Mouse (Mus musculus) left cerebral cortex, adult 2 months (tissue): Measurements from ENCODE around the gene Prox2. TPM values are rescaled to one million over a fixed set of nuclear protein-coding genes. Genes with fewer than 3 reads are reported as not detected.

Source experiments
- DNase-seq, 2 experiments: peaks; one replicate each; pipeline ENCODE4 v3.0.0; 2021 to 2022; ENCODE audit warnings: low spot score in 2 of 2, mixed read lengths in 1 of 2; ENCODE audit errors: extremely low spot score in 1 of 2
- H3K27ac ChIP-seq: fragments of 200-600 bp; 2 replicates; pipeline ENCODE4 v1.8.1; 2022
- H3K4me3 ChIP-seq: fragments of 200-600 bp; 2 replicates; pipeline ENCODE4 v1.8.1; 2022
- CTCF ChIP-seq: fragments of 200-600 bp; IDR thresholded peaks from 2 replicates; pipeline ENCODE4 v1.8.1; 2022; ENCODE audit warnings: antibody characterized with exemption, mild to moderate bottlenecking, moderate library complexity
- intact Hi-C: fragments of 180-260 bp; cut with DNase I; formaldehyde crosslinking; loops from one replicate; pipeline ENCODE4 v1.15.1; 2025
- total RNA-seq, 2 experiments: library from RNA; stranded (reverse); gene quantifications; 2 replicates each; pipeline ENCODE4 v1.2.3; 2021

The Prox2 gene
- total RNA-seq, 2 experiments from 2014 or later = 1.9 to 2.1 TPM

DNA sequence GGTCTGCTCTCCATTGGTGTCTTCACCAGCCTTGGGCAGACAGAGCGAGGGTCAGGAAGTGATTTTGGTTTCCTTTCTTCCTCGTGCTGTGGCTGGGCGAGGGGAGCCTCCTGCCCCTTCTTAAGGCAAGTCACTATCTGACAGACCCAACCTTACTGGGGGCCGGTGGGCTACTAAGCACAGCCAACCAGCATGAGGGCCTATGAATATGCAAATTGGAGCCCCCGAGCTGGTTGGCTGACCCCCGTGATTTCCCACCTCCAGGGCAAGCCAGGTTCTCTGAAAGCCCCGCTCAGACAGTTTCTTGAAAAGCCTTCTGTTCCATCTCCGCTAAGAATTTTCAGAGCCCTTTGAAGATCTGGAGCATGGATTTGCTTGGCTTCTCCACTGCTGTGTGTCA lies 4.3 kb downstream of the Prox2 start:
- DNase-seq = no peak
- no peak overlapping the region for H3K4me3 ChIP-seq
- intact Hi-C loops = no loop called here
- no peak for TF ChIP-seq CTCF
- no peak overlapping the region for H3K27ac ChIP-seq

DNA sequence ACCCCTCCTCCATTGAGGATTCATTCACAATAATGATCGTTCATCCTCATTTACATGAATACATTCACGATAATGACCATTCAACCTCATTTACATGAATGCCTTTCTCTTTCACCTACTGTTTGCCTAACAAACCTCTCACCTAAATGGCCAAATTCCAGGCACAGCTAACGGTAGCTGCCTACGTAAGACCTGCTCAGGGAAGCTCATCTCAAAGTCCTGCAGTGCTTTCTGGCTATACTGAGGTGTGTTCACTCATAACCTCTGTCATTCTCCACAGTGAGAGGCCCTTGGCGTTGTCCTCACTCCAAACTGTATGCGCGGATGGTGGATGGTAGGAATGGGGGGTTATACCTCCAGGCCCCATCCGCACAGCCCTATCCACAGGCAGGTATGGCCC lies 5.8 kb downstream of the Prox2 start:
- no peak overlapping the region for H3K27ac ChIP-seq
- H3K4me3 ChIP-seq = no peak overlapping the region
- TF ChIP-seq CTCF = no peak
- intact Hi-C loops = no loop called here
- no peak for DNase-seq

DNA sequence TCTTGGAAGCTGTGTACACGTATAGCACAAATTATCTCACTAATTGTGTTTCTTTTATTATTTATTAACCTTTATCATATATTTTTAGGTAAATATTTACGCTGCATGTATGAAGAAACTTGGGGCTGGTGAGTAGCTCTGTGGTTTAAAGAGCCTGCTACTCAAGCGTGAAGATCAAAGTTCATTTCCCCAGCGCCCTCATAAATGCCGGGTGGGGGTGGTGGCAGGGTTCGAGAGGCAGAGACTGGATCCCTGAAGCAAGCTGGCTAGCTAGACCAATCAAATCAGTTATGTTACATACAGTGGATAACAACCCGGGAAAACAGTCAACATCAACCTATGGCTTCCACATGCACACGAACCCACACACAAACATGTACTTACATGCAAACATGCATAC lies 7.5 kb downstream of the Prox2 start:
- Histone ChIP-seq H3K4me3 (no peak overlapping the region), H3K27ac (no peak overlapping the region)
- no peak for TF ChIP-seq CTCF
- DNase-seq = no peak
- intact Hi-C loops = no loop called here

DNA sequence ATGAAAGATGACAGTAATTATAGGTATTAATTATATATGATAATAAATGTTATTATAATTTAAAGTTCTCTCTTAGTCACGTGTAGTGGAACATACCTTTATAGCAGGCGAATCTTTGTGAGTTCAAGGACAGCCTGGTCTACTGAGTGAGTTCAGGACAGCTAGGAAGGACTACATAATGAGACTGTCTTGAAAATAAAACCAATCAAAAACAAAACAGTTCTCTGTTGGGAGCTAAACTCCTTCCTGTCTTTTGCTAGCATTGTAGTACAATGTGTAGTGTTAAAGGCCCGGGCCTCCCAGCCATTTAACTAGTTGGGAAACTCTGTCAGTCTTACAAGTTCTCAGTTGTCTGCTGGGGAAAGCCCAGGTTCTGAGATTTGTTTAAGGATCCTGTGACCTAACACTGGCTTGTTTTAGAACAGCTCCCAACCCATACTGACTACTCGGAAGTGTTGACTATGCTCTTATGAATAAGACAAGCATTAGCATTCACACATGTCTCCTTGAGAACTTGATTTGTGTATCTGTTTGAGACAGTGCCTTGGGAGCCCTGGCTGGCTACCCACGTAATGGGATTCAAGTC lies 8.9 kb downstream of the Prox2 start:
- intact Hi-C loops = no loop called here
- Histone ChIP-seq H3K4me3 (no peak overlapping the region), H3K27ac (no peak overlapping the region)
- no peak for DNase-seq
- TF ChIP-seq CTCF = no peak

DNA sequence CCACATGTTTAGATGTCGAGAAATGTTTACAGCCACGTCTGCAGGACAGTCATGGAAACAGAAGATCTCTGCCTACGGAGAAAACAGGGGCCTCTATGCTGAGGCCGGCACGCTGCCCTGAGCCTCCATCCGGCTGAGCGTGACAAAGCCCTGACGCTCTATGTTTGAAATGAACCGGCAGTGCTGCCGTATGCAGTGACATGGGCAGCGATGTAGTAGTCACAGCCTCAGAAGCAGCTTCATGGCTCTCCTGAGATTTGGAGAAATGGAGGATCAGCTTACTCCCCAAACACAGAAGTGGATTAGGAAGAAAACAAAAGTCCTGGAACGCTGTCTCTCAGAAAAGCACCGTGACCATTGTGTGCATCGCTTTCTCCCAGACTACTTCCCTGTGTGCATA lies 9.6 kb downstream of the Prox2 start:
- DNase-seq = no peak
- intact Hi-C loops = no loop called here
- Histone ChIP-seq H3K27ac (no peak overlapping the region), H3K4me3 (no peak overlapping the region)
- no peak for TF ChIP-seq CTCF

DNA sequence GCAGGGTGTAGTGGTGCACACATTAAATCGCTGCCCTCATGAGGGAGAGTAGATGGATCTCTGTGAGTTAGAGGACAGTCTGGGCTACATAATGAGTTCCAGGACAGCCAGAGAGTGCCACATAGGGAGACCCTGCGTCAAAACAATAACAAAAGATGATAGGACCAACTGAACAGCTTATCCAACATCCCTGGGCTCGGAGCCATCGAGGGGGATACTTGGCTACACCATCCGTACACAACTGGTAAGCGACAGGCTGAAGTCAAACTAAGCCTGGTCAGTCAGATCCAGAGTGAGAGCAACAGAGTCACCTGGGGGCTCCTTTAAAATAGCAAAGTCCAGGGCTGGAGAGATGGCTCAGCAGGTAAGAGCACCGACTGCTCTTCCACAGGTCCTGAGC lies 14.7 kb downstream of the Prox2 start:
- no peak for DNase-seq
- no peak for TF ChIP-seq CTCF
- Histone ChIP-seq H3K4me3 (no peak overlapping the region), H3K27ac (no peak overlapping the region)
- intact Hi-C loops = no loop called here

DNA sequence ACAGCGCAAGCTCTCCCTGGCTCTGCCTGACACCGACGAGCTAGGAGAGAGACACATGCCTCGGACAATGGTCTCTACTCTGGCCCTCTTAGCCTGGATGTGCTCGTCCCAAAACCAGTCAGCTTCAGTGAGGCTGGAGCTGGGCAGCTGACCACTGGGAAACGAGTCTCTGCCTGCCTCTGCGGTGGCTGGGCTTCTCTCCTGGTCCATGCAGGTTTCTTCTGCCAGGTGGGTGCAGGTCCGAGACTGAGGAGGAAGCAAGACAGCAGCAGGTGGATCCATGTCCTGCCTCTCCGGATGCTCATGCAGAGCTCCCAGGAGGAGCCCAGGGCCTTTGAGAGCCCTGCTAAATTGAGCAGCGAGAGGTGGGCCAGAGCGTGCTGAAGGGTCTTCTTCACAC lies 15.4 kb downstream of the Prox2 start:
- intact Hi-C loops = no loop called here
- TF ChIP-seq CTCF = no peak
- no peak for DNase-seq
- no peak overlapping the region for H3K4me3 ChIP-seq
- no peak overlapping the region for H3K27ac ChIP-seq

DNA sequence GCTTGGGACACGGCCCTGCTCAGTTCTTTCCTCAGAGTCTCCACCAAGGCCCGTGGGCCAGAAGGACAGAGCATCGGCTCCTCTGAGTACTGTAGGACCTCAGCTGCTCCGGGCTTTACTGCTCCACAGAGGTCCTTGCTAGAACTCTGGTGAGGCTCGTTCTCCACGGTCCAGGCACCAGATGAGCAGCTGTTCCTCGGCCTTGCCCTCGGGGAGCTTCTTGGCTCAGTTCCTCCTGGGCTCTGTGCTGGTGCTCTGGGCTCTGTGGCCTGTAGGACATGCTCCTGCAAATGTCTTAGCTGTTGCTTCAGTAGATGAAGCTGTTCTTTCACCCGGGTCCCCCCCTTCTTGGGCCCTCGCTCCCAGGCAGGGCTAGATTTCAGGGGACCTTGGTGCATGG lies 15.9 kb downstream of the Prox2 start:
- no peak for DNase-seq
- Histone ChIP-seq H3K4me3 (no peak overlapping the region), H3K27ac (no peak overlapping the region)
- intact Hi-C loops = no loop called here
- no peak for TF ChIP-seq CTCF

DNA sequence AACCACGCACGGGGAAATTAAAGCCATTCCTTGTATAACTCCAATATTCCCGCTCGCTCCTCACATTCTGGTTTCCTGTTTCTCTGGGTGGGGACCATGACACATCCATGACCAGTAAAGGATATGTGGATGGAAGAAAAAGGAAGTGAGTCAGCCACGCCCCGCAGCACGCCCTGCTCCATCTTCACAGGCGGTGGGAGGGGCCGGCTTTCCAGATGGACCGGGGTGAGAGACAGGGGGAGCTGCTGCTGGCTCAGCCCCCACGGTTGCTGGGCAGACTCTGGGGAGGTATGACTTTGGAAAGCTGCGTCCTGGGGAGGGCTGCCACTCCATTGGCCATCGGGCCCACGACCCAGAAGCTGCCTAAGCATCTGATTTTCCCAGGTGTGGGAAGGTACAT lies 16.5 kb downstream of the Prox2 start:
- peak; percentile 43 to 73 for DNase-seq
- no peak overlapping the region for H3K27ac ChIP-seq
- intact Hi-C loops = no loop called here
- no peak for TF ChIP-seq CTCF
- no peak overlapping the region for H3K4me3 ChIP-seq

DNA sequence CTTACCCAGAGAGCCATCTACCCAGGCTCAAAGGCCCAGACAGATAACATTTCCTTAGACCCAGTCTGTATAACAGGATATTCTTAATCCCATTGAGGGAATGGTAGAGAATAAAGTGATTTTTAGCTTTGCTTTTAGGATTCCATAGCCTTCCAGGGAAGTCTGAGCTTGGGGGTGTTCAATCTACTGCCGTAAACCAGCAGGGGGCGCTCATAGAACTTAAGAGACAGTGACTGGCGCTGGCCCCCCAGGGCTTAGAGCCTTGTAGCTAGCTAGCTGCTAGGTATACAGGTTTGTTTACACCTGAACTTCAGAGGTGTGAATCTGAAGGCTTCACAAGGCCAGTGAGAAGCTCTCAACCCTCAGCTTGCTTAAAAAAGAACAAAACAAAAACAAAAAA lies 18.3 kb downstream of the Prox2 start:
- Histone ChIP-seq H3K27ac (no peak overlapping the region), H3K4me3 (no peak overlapping the region)
- intact Hi-C loops = loop anchor here (1.0 kb wide), 1 partner anchor 213 kb away; no protein-coding TSS in a partner anchor
- DNase-seq = peak; percentile 65 to 70
- TF ChIP-seq CTCF = peak; percentile 83

DNA sequence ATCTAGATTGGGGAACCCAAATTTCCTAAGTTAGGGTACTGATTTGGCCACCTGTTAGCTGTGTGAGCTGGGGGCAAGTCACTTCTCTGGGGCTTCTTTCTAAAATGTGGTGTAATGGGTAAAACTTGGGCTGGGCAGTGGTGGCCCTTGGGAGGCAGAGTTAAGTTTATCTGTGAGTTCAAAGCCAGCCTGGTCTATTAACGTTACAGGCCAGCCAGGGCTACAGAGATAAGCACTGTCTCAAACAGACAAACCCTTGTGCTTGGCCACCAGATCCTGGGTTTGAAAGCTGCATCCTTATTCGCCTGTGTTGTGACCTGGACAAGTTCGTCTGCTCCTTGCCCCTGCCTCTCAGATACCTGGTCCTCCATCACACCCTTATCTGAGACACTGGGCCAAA lies 19.4 kb downstream of the Prox2 start:
- intact Hi-C loops = no loop called here
- DNase-seq = no peak
- TF ChIP-seq CTCF = no peak
- H3K27ac ChIP-seq = no peak overlapping the region
- no peak overlapping the region for H3K4me3 ChIP-seq

DNA sequence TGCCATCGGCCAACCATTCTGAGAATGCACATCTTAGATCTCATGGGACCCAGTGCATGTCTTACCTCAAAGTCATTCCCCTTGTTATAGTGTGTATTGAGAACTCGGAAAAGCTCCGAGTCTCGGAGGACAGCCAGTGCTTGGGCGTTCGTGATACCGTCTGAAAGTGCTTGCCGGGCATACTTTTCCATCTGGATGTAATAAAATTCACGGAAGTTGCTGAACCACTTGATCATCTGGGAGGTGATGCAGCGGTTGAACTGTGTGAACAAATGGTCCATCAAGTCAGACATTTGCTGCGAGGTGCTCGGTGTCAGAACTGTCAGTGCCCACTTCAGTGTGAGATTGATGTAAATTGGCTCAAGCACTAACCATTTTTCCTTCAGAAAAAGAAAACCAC lies 22.7 kb downstream of the Prox2 start:
- intact Hi-C loops = no loop called here
- TF ChIP-seq CTCF = no peak
- no peak for DNase-seq
- Histone ChIP-seq H3K27ac (no peak overlapping the region), H3K4me3 (no peak overlapping the region)

DNA sequence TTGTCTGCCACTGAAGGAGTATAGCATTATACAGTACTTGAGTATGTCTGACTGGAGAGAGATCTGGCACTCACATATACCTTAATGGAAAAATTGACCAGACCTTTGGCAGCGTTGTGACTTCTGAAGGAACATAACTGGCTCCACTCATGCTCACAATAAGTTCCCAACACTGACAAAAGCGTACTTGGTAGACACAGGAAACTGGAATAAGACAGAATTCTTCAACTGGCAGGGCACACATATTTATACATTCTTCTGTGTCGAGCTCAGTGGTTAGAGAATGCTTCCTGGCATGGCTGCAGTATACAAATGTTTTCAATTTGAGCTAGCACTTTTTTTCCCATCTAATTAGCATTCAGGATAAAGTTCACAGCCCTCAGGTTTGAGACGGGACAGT lies 25.6 kb downstream of the Prox2 start:
- intact Hi-C loops = no loop called here
- DNase-seq = no peak
- Histone ChIP-seq H3K27ac (no peak overlapping the region), H3K4me3 (no peak overlapping the region)
- no peak for TF ChIP-seq CTCF

DNA sequence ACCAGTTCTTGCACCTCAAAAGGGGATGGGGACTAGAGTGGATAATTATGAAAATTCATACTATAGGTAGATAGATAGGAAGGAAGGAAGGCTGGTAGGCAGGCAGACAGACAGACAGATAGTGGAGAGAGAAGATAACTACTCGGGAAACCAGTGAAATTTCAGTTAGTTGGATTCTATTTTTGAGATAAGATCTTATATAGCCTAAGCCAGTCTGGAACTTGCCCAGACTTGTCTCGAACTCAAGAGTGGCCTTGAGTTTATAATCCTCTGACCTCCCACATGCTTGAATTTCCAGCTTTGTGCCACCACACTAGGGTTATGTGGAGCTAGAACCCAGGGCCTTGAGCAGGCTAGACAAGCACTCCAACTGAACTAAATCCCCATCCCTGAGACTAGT lies 26.3 kb downstream of the Prox2 start:
- H3K4me3 ChIP-seq = no peak overlapping the region
- DNase-seq = no peak
- H3K27ac ChIP-seq = no peak overlapping the region
- no peak for TF ChIP-seq CTCF
- intact Hi-C loops = no loop called here
